ENCODE assay signal across 8 mouse cellular contexts in the genomic region with DNA sequence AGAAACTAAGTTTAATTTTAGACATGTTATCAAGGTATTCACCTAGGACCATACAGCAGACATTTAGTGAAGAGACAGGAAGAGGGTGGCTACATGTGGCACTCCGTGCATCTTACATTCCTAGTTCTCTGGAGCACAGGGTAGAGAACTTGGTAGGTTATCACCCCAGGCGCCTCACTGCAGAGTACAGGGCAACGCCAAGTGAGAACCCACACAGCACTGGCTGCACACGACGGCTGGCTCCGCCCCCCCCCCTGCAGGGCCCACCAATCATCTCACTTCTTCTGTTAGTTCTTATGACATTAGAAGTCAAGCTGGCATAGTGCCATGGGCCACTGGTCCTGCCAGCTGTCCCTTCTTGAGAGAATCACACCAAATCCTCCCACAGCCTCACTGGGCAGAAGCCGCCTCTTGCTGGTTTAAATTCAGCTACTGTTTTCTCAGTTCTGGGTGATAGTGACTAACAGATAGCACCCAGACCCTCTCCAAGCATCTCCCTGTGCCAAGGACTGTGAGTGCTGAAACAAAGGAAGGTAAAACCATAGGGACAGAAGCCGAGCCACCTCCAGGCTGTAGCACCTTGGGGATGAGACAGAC.
DNase-seq lines count a peak whose midpoint lies in the region; ATAC-seq and TF ChIP-seq lines count a peak whose summit lies in the region.

No protein-coding gene starts in this region.

- no peaks in the 10 kb centered on the region for H3K36me3 ChIP-seq in lung, embryonic 16.5 days (ENCODE audit: control insufficient read depth, insufficient read depth, low read length)
- H3K36me3 ChIP-seq in intestine, embryonic 16.5 days (ENCODE audit: control insufficient read depth, insufficient read depth, low read length), result no peaks in the 10 kb centered on the region
- no peaks in the 10 kb centered on the region for H3K36me3 ChIP-seq in thymus, adult 2 months (ENCODE audit: control insufficient read depth, insufficient read depth, low read length)

- no peaks in the 10 kb centered on the region for H3K9me3 ChIP-seq in lung, embryonic 16.5 days (ENCODE audit: control insufficient read depth, low read length)
- no peaks in the 10 kb centered on the region for H3K9me3 ChIP-seq in intestine, embryonic 16.5 days (ENCODE audit: control insufficient read depth, low read length)

- H3K27me3 ChIP-seq in lung, embryonic 16.5 days (ENCODE audit: control insufficient read depth, insufficient read depth, low read depth, low read length), result no peaks in the 10 kb centered on the region
- no peaks in the 10 kb centered on the region for H3K27me3 ChIP-seq in intestine, embryonic 16.5 days (replicated peaks; ENCODE audit: control insufficient read depth, insufficient read depth, low read length)
- H3K27me3 ChIP-seq in thymus, adult 2 months (ENCODE audit: control insufficient read depth, insufficient read depth, low read length), result no peaks in the 10 kb centered on the region

- peak; percentile 25 for DNase-seq in gastrocnemius, postnatal 10 days
- no peak for DNase-seq in gastrocnemius, postnatal 36 days
- DNase-seq in lung, adult 2 months, result no peak
- DNase-seq in right cerebral cortex, postnatal 25 days, result peak; percentile 59
- no peak for DNase-seq in urinary bladder, postnatal 14 days (ENCODE audit: low spot score)
- no peak for DNase-seq in thymus, adult 2 months

- peaks cover 29% of the 10 kb centered on the region for H3K4me1 ChIP-seq in lung, embryonic 16.5 days (replicated peaks; ENCODE audit: control insufficient read depth, insufficient read depth, low read length)
- peaks cover 6% of the 10 kb centered on the region for H3K4me1 ChIP-seq in lung, adult 2 months (ENCODE audit: control insufficient read depth, insufficient read depth, low read length)
- H3K4me1 ChIP-seq in intestine, embryonic 16.5 days (ENCODE audit: control insufficient read depth, insufficient read depth, low read length), result peaks cover 16% of the 10 kb centered on the region
- H3K4me1 ChIP-seq in thymus, adult 2 months (replicated peaks; ENCODE audit: control insufficient read depth, insufficient read depth, low read length), result no peaks in the 10 kb centered on the region

- no peak overlapping the region for H3K4me2 ChIP-seq in lung, embryonic 16.5 days (ENCODE audit: low read depth, low read length)
- no peak overlapping the region for H3K4me2 ChIP-seq in intestine, embryonic 16.5 days (ENCODE audit: low read depth, low read length)

- ATAC-seq in lung, embryonic 16.5 days (ENCODE audit: low read depth), result peak; percentile 36
- no peak for ATAC-seq in intestine, embryonic 16.5 days

- TF ChIP-seq CTCF in lung, adult 2 months (IDR thresholded peaks at IDR 0.05; ENCODE audit: insufficient read depth, low read length), result no peak
- TF ChIP-seq CTCF in thymus, adult 2 months (IDR thresholded peaks at IDR 0.05; ENCODE audit: borderline replicate concordance, control insufficient read depth, extremely low read depth, insufficient read depth, low read length, poor library complexity), result no peak

- H3K9ac ChIP-seq in lung, embryonic 16.5 days (ENCODE audit: low read length), result no peak overlapping the region
- no peak overlapping the region for H3K9ac ChIP-seq in intestine, embryonic 16.5 days (ENCODE audit: low read depth, low read length)

- TF ChIP-seq POLR2A in lung, adult 2 months (IDR thresholded peaks at IDR 0.05; ENCODE audit: borderline replicate concordance, extremely low read depth, low read depth, low read length), result no peak
- no peak for TF ChIP-seq POLR2A in thymus, adult 2 months (IDR thresholded peaks at IDR 0.05; ENCODE audit: control insufficient read depth, extremely low read depth, insufficient read depth, low read length, poor library complexity)

- intact Hi-C loops in gastrocnemius, postnatal 36 days (cut with DNase I), result no loop called here

- 57% methylated on average over 8 of the region's 8 CpGs for WGBS in lung, embryonic 16.5 days
- WGBS in lung, adult 2 months, result 75% methylated on average over 8 of the region's 8 CpGs
- WGBS in intestine, embryonic 16.5 days, result 71% methylated on average over 8 of the region's 8 CpGs
- WGBS in thymus, adult 2 months, result 90% methylated on average over 8 of the region's 8 CpGs

- H3K4me3 ChIP-seq in lung, embryonic 16.5 days (ENCODE audit: low read length), result no peak overlapping the region
- H3K4me3 ChIP-seq in lung, adult 2 months (replicated peaks; ENCODE audit: extremely low read depth, low read depth, low read length), result no peak overlapping the region
- no peak overlapping the region for H3K4me3 ChIP-seq in intestine, embryonic 16.5 days (ENCODE audit: low read length)
- H3K4me3 ChIP-seq in thymus, adult 2 months (ENCODE audit: control insufficient read depth, insufficient read depth, low read length), result no peak overlapping the region

- peak overlapping the region; percentile 78 for H3K27ac ChIP-seq in lung, embryonic 16.5 days (ENCODE audit: low read length)
- H3K27ac ChIP-seq in intestine, embryonic 16.5 days (ENCODE audit: low read length), result peak overlapping the region; percentile 80
- no peak overlapping the region for H3K27ac ChIP-seq in thymus, adult 2 months (ENCODE audit: control insufficient read depth, insufficient read depth, low read length)

Comparison
In these comparisons a context has a peak if more than half of its experiments do, and no peak if none do; other contexts are left out.
1. DNase-seq: peak in gastrocnemius, postnatal 10 days (single experiment) and right cerebral cortex, postnatal 25 days (single experiment); none in gastrocnemius, postnatal 36 days (0 of 2), lung, adult 2 months (single experiment), urinary bladder, postnatal 14 days (single experiment) and thymus, adult 2 months (single experiment).